Mouse (Mus musculus): ENCODE measurements at regions not wholly inside any gene's neighbourhood (a gene's known extent, or its start where the extent isn't known, plus 50 kb on each side); places are given as distances from the start of the nearest gene placed in this dataset.

GRCm38 (mm10) chr7:110682911-110683310 lies 55.5 kb downstream of the Adm start:
- TF ChIP-seq CTCF (IDR thresholded peaks at IDR 0.05; ENCODE audit: low read depth, low read length) (no peak), TAL1 (conservative IDR thresholded peaks at IDR 0.05; ENCODE audit: low read depth, low read length) (no peak)

All from G1E (cell line).